Mouse (Mus musculus) inflammation-experienced regulatory T-cells (primary cell): ENCODE measurements around the gene Cers4. TPM values are rescaled to one million over a fixed set of nuclear protein-coding genes. Genes with fewer than 3 reads are reported as not detected.

ENCODE experiments used
- polyA plus RNA-seq, 2 experiments: library from polyadenylated mRNA; unstranded; fragments of 100-300 nt; shearing (Covaris generic); gene quantifications; one replicate each; pipeline ENCODE4 v1.2.1; 2017

Cers4 gene
- 10 to 100 TPM; 50.7 to 76.7 TPM for polyA plus RNA-seq

DNA sequence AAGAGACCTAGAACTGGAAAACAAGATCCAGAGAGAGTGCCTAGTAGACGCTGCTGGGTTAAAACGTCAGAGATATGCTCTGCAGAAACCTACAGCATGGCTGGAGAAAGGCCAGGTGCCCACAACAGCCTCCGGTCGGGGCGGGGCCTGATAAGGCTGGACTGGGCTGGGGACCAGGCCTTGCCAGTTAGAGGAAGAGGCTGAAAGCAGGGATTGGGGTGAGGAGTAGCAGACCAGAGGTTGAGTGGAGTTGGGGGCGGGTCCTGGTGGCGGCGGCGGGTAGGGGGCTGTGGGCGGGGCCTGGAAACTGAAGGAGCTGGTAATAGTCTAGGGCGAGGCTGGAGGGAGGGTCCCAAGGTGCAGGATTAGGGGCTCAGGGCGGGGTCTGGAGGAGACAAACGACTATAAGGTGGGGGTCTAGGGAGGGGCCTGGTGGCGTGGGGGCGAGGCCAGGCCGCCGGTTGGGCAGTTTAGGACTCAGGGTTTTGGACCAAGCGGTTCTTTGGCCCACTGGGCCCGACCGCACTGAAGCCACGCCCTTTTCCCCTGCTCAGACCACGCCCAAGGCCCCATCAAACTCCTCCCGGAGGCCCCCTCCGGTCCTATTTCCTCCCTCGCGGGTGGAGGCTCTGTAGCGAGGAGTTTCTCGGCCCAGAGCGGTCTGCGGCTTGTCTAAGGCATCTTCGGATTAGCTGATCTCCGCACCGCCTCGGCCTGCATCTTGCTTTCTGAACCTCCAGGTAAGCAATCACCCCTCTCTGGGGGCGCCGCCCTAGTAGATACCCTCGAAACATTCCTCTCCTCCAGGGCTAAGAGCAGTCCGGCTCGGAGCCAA lies at the start of gene Cers4:
Gene Cers4, plus strand, starts transcription at position 176 of the 835 bp plus-strand sequence.

Other genes with a start within 250 kb of the Cers4 start
- gene Tgfbr3l, start 244.8 kb upstream of the Cers4 start, polyA plus RNA-seq, result 1 to 10 TPM; 5.8 to 6.7 TPM
- gene Snapc2, start 239.9 kb upstream of the Cers4 start, polyA plus RNA-seq, result 10 to 100 TPM; 24.2 to 38.1 TPM
- under 1 TPM; 0.60 to 0.93 TPM for gene Ctxn1, start 233.8 kb upstream of the Cers4 start, polyA plus RNA-seq
- 10 to 100 TPM; 56.1 to 70.3 TPM for gene Timm44, start 217.1 kb upstream of the Cers4 start, polyA plus RNA-seq
- gene Ccl25, start 167.8 kb upstream of the Cers4 start, polyA plus RNA-seq, result 10 to 100 TPM; 11.4 to 17.2 TPM
- gene Elavl1, start 167.6 kb upstream of the Cers4 start, polyA plus RNA-seq, result 100 to 1,000 TPM; 202 to 259 TPM
- 10 to 100 TPM; 15.9 to 22.2 TPM for gene Zfp958, start 120.1 kb downstream of the Cers4 start, polyA plus RNA-seq